Mouse (Mus musculus) liver, postnatal 0 days (tissue): ENCODE results near the gene Hist1h3d.

ENCODE experiments used
- CTCF ChIP-seq: sonication (generic); IDR thresholded peaks from 2 replicates; pipeline ENCODE4 v1.5.1; 2016; ENCODE audit warnings: antibody characterized with exemption, low read depth
- EP300 ChIP-seq: IDR thresholded peaks from 2 replicates; pipeline ENCODE4 v1.6.1; 2016; ENCODE audit warnings: antibody characterized with exemption, low read depth, mild to moderate bottlenecking

DNA sequence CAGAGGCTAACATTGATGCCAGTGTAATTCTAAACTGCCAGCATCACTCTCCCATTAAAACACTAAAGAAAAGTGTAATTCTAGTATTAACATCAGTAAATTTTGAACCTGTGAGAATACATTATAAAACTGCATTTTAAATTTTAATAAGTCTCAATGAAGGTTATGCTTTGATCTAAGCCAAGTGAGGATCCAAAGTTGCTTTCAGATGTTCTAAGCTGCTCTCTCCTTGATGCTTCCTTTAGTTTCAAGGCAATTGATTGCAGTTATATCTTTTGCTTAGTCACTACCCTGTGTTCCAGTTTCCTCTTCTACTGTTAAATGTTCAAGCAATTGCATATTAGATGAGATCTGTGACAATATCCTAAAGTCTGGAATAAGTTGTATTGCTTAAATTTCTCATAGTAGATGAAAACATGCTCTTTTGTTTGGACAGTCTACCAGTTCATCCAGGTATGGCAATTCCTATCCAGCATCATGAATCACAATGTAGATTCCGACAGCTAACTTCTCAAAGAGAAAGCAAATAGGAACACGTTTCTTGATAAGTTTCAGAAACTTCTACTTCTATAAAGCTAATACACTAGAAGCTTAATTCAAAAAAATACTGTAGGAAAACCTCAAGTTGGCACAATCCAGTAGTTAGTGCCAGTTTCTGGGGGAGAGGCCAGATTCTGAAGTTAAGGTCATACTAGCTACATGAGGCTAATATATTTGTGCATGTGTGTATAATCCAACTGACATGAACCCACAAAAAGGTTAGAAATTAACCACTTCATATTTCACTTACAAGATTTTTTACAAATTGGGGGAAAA lies 3.1 kb upstream of the Hist1h3d start:
- TF ChIP-seq CTCF, result no peak
- no peak for TF ChIP-seq EP300
